Mouse (Mus musculus) heart, embryonic 15.5 days (tissue): ENCODE measurements around the gene Mafb. TPM values are rescaled to one million over a fixed set of nuclear protein-coding genes. Genes with fewer than 3 reads are reported as not detected.

Experiments used
- ATAC-seq: fragments of 200-750 bp; cut with Nextera tagmentation; replicated peaks from 2 replicates; pipeline ENCODE4 v1.8.0; 2017; ENCODE audit warnings: low read depth, moderate TSS enrichment; ENCODE audit not compliant: insufficient number of reproducible peaks, insufficient read depth, low FRiP score
- H3K27ac ChIP-seq: fragments of 300-500 bp; sonication (generic); 2 replicates; pipeline ENCODE4 v1.5.1; 2015; ENCODE audit warnings: mild to moderate bottlenecking, inconsistent platforms
- H3K27me3 ChIP-seq: fragments of 300-500 bp; sonication (generic); 2 replicates; pipeline ENCODE4 v1.6.1; 2015; ENCODE audit warnings: inconsistent platforms
- H3K36me3 ChIP-seq: fragments of 300-500 bp; sonication (generic); 2 replicates; pipeline ENCODE4 v1.6.1; 2015; ENCODE audit warnings: mild to moderate bottlenecking, inconsistent platforms
- H3K4me1 ChIP-seq: fragments of 300-500 bp; sonication (generic); replicated peaks from 2 replicates; pipeline ENCODE4 v1.6.1; 2015; ENCODE audit warnings: inconsistent platforms
- H3K4me2 ChIP-seq: fragments of 300-500 bp; sonication (generic); 2 replicates; pipeline ENCODE4 v1.6.1; 2015; ENCODE audit warnings: inconsistent platforms, mild to moderate bottlenecking, moderate library complexity
- H3K4me3 ChIP-seq: fragments of 300-500 bp; sonication (generic); 2 replicates; pipeline ENCODE4 v1.5.1; 2015; ENCODE audit warnings: mild to moderate bottlenecking, inconsistent platforms
- H3K9ac ChIP-seq: fragments of 300-500 bp; sonication (generic); 2 replicates; pipeline ENCODE4 v1.6.1; 2015; ENCODE audit warnings: mild to moderate bottlenecking, inconsistent platforms
- H3K9me3 ChIP-seq: fragments of 300-500 bp; sonication (generic); replicated peaks from 2 replicates; pipeline ENCODE4 v1.6.1; 2016; ENCODE audit warnings: inconsistent platforms
- WGBS: fragments of 180-500 bp; shearing (Covaris S2); methylation state at CpG from one replicate; pipeline ENCODE4 v1.1.7; 2015; ENCODE audit warnings: mixed read lengths; 5-methylcytosine and 5-hydroxymethylcytosine counted together
- polyA plus RNA-seq: library from polyadenylated mRNA; unstranded; fragments of >200 nt; fragmentation: Nextera tagmentation; extraction: Ambion mirVana; gene quantifications from 2 replicates; pipeline ENCODE4 v1.2.1, GENCODE M21; 2015

The Mafb gene
- polyA plus RNA-seq, 1 experiment from 2014 or later, result 6.7 TPM

GRCm38 (mm10) chr2:160348072-160348604 lies 18.7 kb downstream of the Mafb start:
- Histone ChIP-seq H3K9me3 (no peaks in the 10 kb centered on the region), H3K27ac (no peak overlapping the region), H3K4me3 (no peak overlapping the region), H3K4me1 (peaks cover 9% of the 10 kb centered on the region), H3K36me3 (no peaks in the 10 kb centered on the region), H3K4me2 (no peak overlapping the region), H3K9ac (no peak overlapping the region), H3K27me3 (no peaks in the 10 kb centered on the region)
- no peak for ATAC-seq
- WGBS, result 57% methylated on average over 4 of the region's 4 CpGs

GRCm38 (mm10) chr2:160345644-160346043 lies 21.2 kb downstream of the Mafb start:
- Histone ChIP-seq H3K27me3 (no peaks in the 10 kb centered on the region), H3K4me2 (no peak overlapping the region), H3K9ac (no peak overlapping the region), H3K9me3 (no peaks in the 10 kb centered on the region), H3K27ac (no peak overlapping the region), H3K36me3 (no peaks in the 10 kb centered on the region), H3K4me3 (no peak overlapping the region), H3K4me1 (peaks cover 5% of the 10 kb centered on the region; the same call in 1 of the 2 replicates)
- no peak for ATAC-seq

- H3K27me3 ChIP-seq, result no peaks in the 10 kb centered on the region
- WGBS, result 50% methylated on average over 4 of the region's 4 CpGs
- no peak overlapping the region for H3K4me2 ChIP-seq
- H3K36me3 ChIP-seq, result no peaks in the 10 kb centered on the region
- ATAC-seq, result no peak
- H3K4me3 ChIP-seq, result no peak overlapping the region
- H3K9ac ChIP-seq, result no peak overlapping the region
- H3K4me1 ChIP-seq, result 0 out of 2 replicates have a peak, but pooled peaks cover 2% of the 10 kb centered on the region
- H3K9me3 ChIP-seq, result no peaks in the 10 kb centered on the region
- H3K27ac ChIP-seq, result no peak overlapping the region
Measured at GRCm38 (mm10) chr2:160340121-160340520, 26.7 kb downstream of the Mafb start.

- no peaks in the 10 kb centered on the region for H3K36me3 ChIP-seq
- no peak overlapping the region for H3K27ac ChIP-seq
- ATAC-seq, result no peak
- WGBS, result 82% methylated on average over 5 of the region's 5 CpGs
- H3K4me3 ChIP-seq, result no peak overlapping the region
- no peaks in the 10 kb centered on the region for H3K27me3 ChIP-seq
- peaks cover 4% of the 10 kb centered on the region for H3K4me1 ChIP-seq
- H3K9me3 ChIP-seq, result no peaks in the 10 kb centered on the region
- no peak overlapping the region for H3K4me2 ChIP-seq
- no peak overlapping the region for H3K9ac ChIP-seq
Measured at GRCm38 (mm10) chr2:160339595-160339994, 27.3 kb downstream of the Mafb start.

- no peak overlapping the region for H3K27ac ChIP-seq
- no peak for ATAC-seq
- H3K4me1 ChIP-seq, result peaks cover 16% of the 10 kb centered on the region
- H3K36me3 ChIP-seq, result no peaks in the 10 kb centered on the region
- 44% methylated on average over 2 of the region's 2 CpGs for WGBS
- no peaks in the 10 kb centered on the region for H3K9me3 ChIP-seq
- no peak overlapping the region for H3K9ac ChIP-seq
- no peak overlapping the region for H3K4me3 ChIP-seq
- 0 out of 2 replicates have a peak, but pooled peaks cover 6% of the 10 kb centered on the region for H3K27me3 ChIP-seq
- H3K4me2 ChIP-seq, result no peak overlapping the region
Measured at GRCm38 (mm10) chr2:160336053-160336452, 30.8 kb downstream of the Mafb start.

GRCm38 (mm10) chr2:160335043-160335442 lies 31.8 kb downstream of the Mafb start:
- WGBS, result 41% methylated on average over 1 of the region's 1 CpGs

GRCm38 (mm10) chr2:160334111-160334661 lies 32.7 kb downstream of the Mafb start, which contains the start of gene Gm826:
Gene Gm826 (minus strand): TSS chr2:160334162.
- no peak within 1 kb of the TSS for H3K27ac ChIP-seq
- H3K36me3 ChIP-seq, result no peaks in the 10 kb centered on the region
- peaks cover 18% of the 10 kb centered on the region for H3K4me1 ChIP-seq
- no peaks in the 10 kb centered on the region for H3K9me3 ChIP-seq
- 26% methylated on average over 4 of the region's 4 CpGs for WGBS
- no peak for ATAC-seq
- no peak within 1 kb of the TSS for H3K4me2 ChIP-seq
- no peak within 1 kb of the TSS for H3K4me3 ChIP-seq
- 0 out of 2 replicates have a peak, but pooled peaks cover 6% of the 10 kb centered on the region for H3K27me3 ChIP-seq
- H3K9ac ChIP-seq, result no peak within 1 kb of the TSS

More at GRCm38 (mm10) chr2:160335043-160335442, 31.8 kb downstream of the Mafb start:
- no peaks in the 10 kb centered on the region for H3K9me3 ChIP-seq
- ATAC-seq, result no peak
- H3K36me3 ChIP-seq, result no peaks in the 10 kb centered on the region
- no peak overlapping the region for H3K9ac ChIP-seq
- H3K27me3 ChIP-seq, result 0 out of 2 replicates have a peak, but pooled peaks cover 6% of the 10 kb centered on the region
- H3K4me3 ChIP-seq, result no peak overlapping the region
- no peak overlapping the region for H3K4me2 ChIP-seq
- H3K4me1 ChIP-seq, result peaks cover 16% of the 10 kb centered on the region
- no peak overlapping the region for H3K27ac ChIP-seq

- ATAC-seq, result no peak
- Histone ChIP-seq H3K4me1 (peaks cover 32% of the 10 kb centered on the region), H3K4me3 (no peak overlapping the region), H3K27me3 (0 out of 2 replicates have a peak, but pooled peaks cover 6% of the 10 kb centered on the region), H3K4me2 (no peak overlapping the region), H3K36me3 (no peaks in the 10 kb centered on the region), H3K9me3 (no peaks in the 10 kb centered on the region), H3K27ac (no peak overlapping the region), H3K9ac (no peak overlapping the region)
- WGBS, result 77% methylated on average over 12 of the region's 12 CpGs
Measured at GRCm38 (mm10) chr2:160332516-160333325, 34.1 kb downstream of the Mafb start.

- no peak overlapping the region for H3K27ac ChIP-seq
- 0 out of 2 replicates have a peak, but pooled peaks cover 6% of the 10 kb centered on the region for H3K27me3 ChIP-seq
- H3K4me2 ChIP-seq, result no peak overlapping the region
- WGBS, result 42% methylated on average over 9 of the region's 9 CpGs
- ATAC-seq, result 0 out of 2 replicates have a peak, but pooled peaks have one; percentile 10
- no peaks in the 10 kb centered on the region for H3K36me3 ChIP-seq
- peaks cover 32% of the 10 kb centered on the region for H3K4me1 ChIP-seq
- H3K4me3 ChIP-seq, result no peak overlapping the region
- H3K9me3 ChIP-seq, result no peaks in the 10 kb centered on the region
- H3K9ac ChIP-seq, result no peak overlapping the region
Measured at GRCm38 (mm10) chr2:160328886-160329285, 38.0 kb downstream of the Mafb start.

- no peak for ATAC-seq
- Histone ChIP-seq H3K9me3 (no peaks in the 10 kb centered on the region), H3K4me2 (0 out of 2 replicates have a peak overlapping the region, but pooled peaks have one; percentile 55), H3K4me3 (no peak overlapping the region), H3K4me1 (peaks cover 27% of the 10 kb centered on the region), H3K9ac (no peak overlapping the region), H3K36me3 (no peaks in the 10 kb centered on the region), H3K27ac (0 out of 2 replicates have a peak overlapping the region, but pooled peaks have one; percentile 79), H3K27me3 (0 out of 2 replicates have a peak, but pooled peaks cover 4% of the 10 kb centered on the region)
- WGBS, result 69% methylated on average over 4 of the region's 4 CpGs
Measured at GRCm38 (mm10) chr2:160327716-160328115, 39.1 kb downstream of the Mafb start.

- peak; percentile 65 for ATAC-seq
- H3K4me3 ChIP-seq, result peak overlapping the region; percentile 25
- peaks cover 30% of the 10 kb centered on the region for H3K4me1 ChIP-seq
- 0 out of 2 replicates have a peak, but pooled peaks cover 4% of the 10 kb centered on the region for H3K27me3 ChIP-seq
- H3K9ac ChIP-seq, result peak overlapping the region; percentile 44; the same call in 1 of the 2 replicates
- WGBS, result 4% methylated on average over 4 of the region's 4 CpGs
- H3K27ac ChIP-seq, result peak overlapping the region; percentile 79
- H3K4me2 ChIP-seq, result peak overlapping the region; percentile 55
- H3K36me3 ChIP-seq, result no peaks in the 10 kb centered on the region
- H3K9me3 ChIP-seq, result no peaks in the 10 kb centered on the region
Measured at GRCm38 (mm10) chr2:160327167-160327566, 39.7 kb downstream of the Mafb start.
